Mouse (Mus musculus): ENCODE data around the gene Gm49027. TPM values are rescaled to one million over a fixed set of nuclear protein-coding genes. Genes with fewer than 3 reads are reported as not detected.

Gene Gm49027
- polyA plus RNA-seq, 1 experiment from 2014 or later: 0.27 TPM

- DNase-seq (ENCODE audit: low spot score) (no peak), ATAC-seq (ENCODE audit: insufficient read depth, low FRiP score, low TSS enrichment) (no peak)
- Histone ChIP-seq H3K27ac (ENCODE audit: low read depth, low read length) (no peak overlapping the region), H3K9ac (ENCODE audit: low read length) (no peak overlapping the region), H3K4me1 (ENCODE audit: control insufficient read depth, insufficient read depth, low read length) (peaks cover 2% of the 10 kb centered on the region; the same call in 1 of the 2 replicates), H3K4me3 (ENCODE audit: low read depth, low read length) (no peak overlapping the region), H3K27me3 (ENCODE audit: control insufficient read depth, insufficient read depth, low read length) (no peaks in the 10 kb centered on the region), H3K4me2 (ENCODE audit: low read depth) (no peak overlapping the region), H3K36me3 (ENCODE audit: control insufficient read depth, insufficient read depth, low read length) (peaks cover 5% of the 10 kb centered on the region), H3K9me3 (ENCODE audit: control insufficient read depth, low read length) (no peaks in the 10 kb centered on the region)
- WGBS: 77% methylated on average over 7 of the region's 7 CpGs
Observed at GRCm38 (mm10) chr5:123528641-123529040, 3.4 kb upstream of the Gm49027 start.

GRCm38 (mm10) chr5:123525916-123526495, 718 bp upstream of the Gm49027 start:
- Histone ChIP-seq H3K4me3 (ENCODE audit: low read depth, low read length) (no peak overlapping the region), H3K4me2 (ENCODE audit: low read depth) (no peak overlapping the region), H3K27me3 (ENCODE audit: control insufficient read depth, insufficient read depth, low read length) (no peaks in the 10 kb centered on the region), H3K27ac (ENCODE audit: low read depth, low read length) (no peak overlapping the region), H3K9ac (ENCODE audit: low read length) (no peak overlapping the region), H3K36me3 (ENCODE audit: control insufficient read depth, insufficient read depth, low read length) (peaks cover 2% of the 10 kb centered on the region), H3K9me3 (ENCODE audit: control insufficient read depth, low read length) (no peaks in the 10 kb centered on the region), H3K4me1 (ENCODE audit: control insufficient read depth, insufficient read depth, low read length) (peaks cover 5% of the 10 kb centered on the region; the same call in 1 of the 2 replicates)
- no peak for ATAC-seq (ENCODE audit: insufficient read depth, low FRiP score, low TSS enrichment)
- 90% methylated on average over 9 of the region's 9 CpGs for WGBS
- no peak for DNase-seq (ENCODE audit: low spot score)

- H3K36me3 ChIP-seq (ENCODE audit: control insufficient read depth, insufficient read depth, low read length): no peaks in the 10 kb centered on the region; the same call in 1 of the 2 replicates
- peak overlapping the region; percentile 95 for H3K4me3 ChIP-seq (ENCODE audit: low read depth, low read length)
- peak overlapping the region; percentile 29; the same call in 1 of the 2 replicates for H3K27ac ChIP-seq (ENCODE audit: low read depth, low read length)
- H3K27me3 ChIP-seq (ENCODE audit: control insufficient read depth, insufficient read depth, low read length): no peaks in the 10 kb centered on the region
- peak overlapping the region; percentile 48 for H3K9ac ChIP-seq (ENCODE audit: low read length)
- H3K4me2 ChIP-seq (ENCODE audit: low read depth): peak overlapping the region; percentile 72
- H3K9me3 ChIP-seq (ENCODE audit: control insufficient read depth, low read length): no peaks in the 10 kb centered on the region
- peak; percentile 92 for ATAC-seq (ENCODE audit: insufficient read depth, low FRiP score, low TSS enrichment)
- H3K4me1 ChIP-seq (ENCODE audit: control insufficient read depth, insufficient read depth, low read length): peaks cover 5% of the 10 kb centered on the region; the same call in 1 of the 2 replicates
- DNase-seq (ENCODE audit: low spot score): no peak
- whole genome bisulfite sequencing: under 1% methylated on average over 27 of the region's 27 CpGs
Observed at GRCm38 (mm10) chr5:123524393-123524750, 916 bp downstream of the Gm49027 start.

GRCm38 (mm10) chr5:123523692-123524392, 1.4 kb downstream of the Gm49027 start, which contains the start of gene Diablo:
Gene Diablo, minus strand, starts transcription at chr5:123524176.
- Histone ChIP-seq H3K27ac (ENCODE audit: low read depth, low read length) (peak within 1 kb of the TSS; percentile 56; the same call in 1 of the 2 replicates), H3K9me3 (ENCODE audit: control insufficient read depth, low read length) (no peaks in the 10 kb centered on the region), H3K9ac (ENCODE audit: low read length) (peak within 1 kb of the TSS; percentile 82), H3K4me3 (ENCODE audit: low read depth, low read length) (peak within 1 kb of the TSS; percentile 95), H3K4me2 (ENCODE audit: low read depth) (peak within 1 kb of the TSS; percentile 72), H3K4me1 (ENCODE audit: control insufficient read depth, insufficient read depth, low read length) (peaks cover 5% of the 10 kb centered on the region; the same call in 1 of the 2 replicates), H3K27me3 (ENCODE audit: control insufficient read depth, insufficient read depth, low read length) (no peaks in the 10 kb centered on the region), H3K36me3 (ENCODE audit: control insufficient read depth, insufficient read depth, low read length) (no peaks in the 10 kb centered on the region; the same call in 1 of the 2 replicates)
- under 1% methylated on average over 78 of the region's 82 CpGs for WGBS
- ATAC-seq (ENCODE audit: insufficient read depth, low FRiP score, low TSS enrichment) (peak; percentile 97), DNase-seq (ENCODE audit: low spot score) (peak; percentile 99)

GRCm38 (mm10) chr5:123522166-123522565, 3.1 kb downstream of the Gm49027 start:
- no peak for DNase-seq (ENCODE audit: low spot score)
- no peak overlapping the region for H3K4me3 ChIP-seq (ENCODE audit: low read depth, low read length)

GRCm38 (mm10) chr5:123521621-123522020, 3.7 kb downstream of the Gm49027 start:
- Histone ChIP-seq H3K9ac (ENCODE audit: low read length) (no peak overlapping the region; the same call in 1 of the 2 replicates), H3K27me3 (ENCODE audit: control insufficient read depth, insufficient read depth, low read length) (no peaks in the 10 kb centered on the region), H3K4me1 (ENCODE audit: control insufficient read depth, insufficient read depth, low read length) (peaks cover 5% of the 10 kb centered on the region; the same call in 1 of the 2 replicates), H3K4me2 (ENCODE audit: low read depth) (no peak overlapping the region), H3K4me3 (ENCODE audit: low read depth, low read length) (no peak overlapping the region), H3K9me3 (ENCODE audit: control insufficient read depth, low read length) (no peaks in the 10 kb centered on the region), H3K36me3 (ENCODE audit: control insufficient read depth, insufficient read depth, low read length) (no peaks in the 10 kb centered on the region; the same call in none of the 2 replicates), H3K27ac (ENCODE audit: low read depth, low read length) (no peak overlapping the region)
- DNase-seq (ENCODE audit: low spot score): no peak
- 89% methylated on average over 1 of the region's 1 CpGs for WGBS
- ATAC-seq (ENCODE audit: insufficient read depth, low FRiP score, low TSS enrichment): no peak

More at GRCm38 (mm10) chr5:123522166-123522565, 3.1 kb downstream of the Gm49027 start:
- no peak overlapping the region for H3K27ac ChIP-seq (ENCODE audit: low read depth, low read length)
- no peak overlapping the region for H3K4me2 ChIP-seq (ENCODE audit: low read depth)
- ATAC-seq (ENCODE audit: insufficient read depth, low FRiP score, low TSS enrichment): no peak
- H3K4me1 ChIP-seq (ENCODE audit: control insufficient read depth, insufficient read depth, low read length): peaks cover 5% of the 10 kb centered on the region; the same call in 1 of the 2 replicates
- H3K9ac ChIP-seq (ENCODE audit: low read length): no peak overlapping the region
- H3K27me3 ChIP-seq (ENCODE audit: control insufficient read depth, insufficient read depth, low read length): no peaks in the 10 kb centered on the region
- WGBS: 77% methylated on average over 1 of the region's 1 CpGs
- H3K36me3 ChIP-seq (ENCODE audit: control insufficient read depth, insufficient read depth, low read length): no peaks in the 10 kb centered on the region; the same call in 1 of the 2 replicates
- no peaks in the 10 kb centered on the region for H3K9me3 ChIP-seq (ENCODE audit: control insufficient read depth, low read length)

- ATAC-seq (ENCODE audit: insufficient read depth, low FRiP score, low TSS enrichment) (no peak), DNase-seq (ENCODE audit: low spot score) (no peak)
- Histone ChIP-seq H3K4me1 (ENCODE audit: control insufficient read depth, insufficient read depth, low read length) (peaks cover 5% of the 10 kb centered on the region; the same call in 1 of the 2 replicates), H3K4me3 (ENCODE audit: low read depth, low read length) (no peak overlapping the region), H3K9ac (ENCODE audit: low read length) (no peak overlapping the region), H3K27me3 (ENCODE audit: control insufficient read depth, insufficient read depth, low read length) (no peaks in the 10 kb centered on the region), H3K27ac (ENCODE audit: low read depth, low read length) (no peak overlapping the region), H3K36me3 (ENCODE audit: control insufficient read depth, insufficient read depth, low read length) (no peaks in the 10 kb centered on the region; the same call in none of the 2 replicates), H3K4me2 (ENCODE audit: low read depth) (no peak overlapping the region), H3K9me3 (ENCODE audit: control insufficient read depth, low read length) (no peaks in the 10 kb centered on the region)
- whole genome bisulfite sequencing: 89% methylated on average over 9 of the region's 9 CpGs
Observed at GRCm38 (mm10) chr5:123520666-123521065, 4.6 kb downstream of the Gm49027 start.

GRCm38 (mm10) chr5:123514871-123515270, 10.4 kb downstream of the Gm49027 start:
- DNase-seq (ENCODE audit: low spot score) (no peak), ATAC-seq (ENCODE audit: insufficient read depth, low FRiP score, low TSS enrichment) (no peak)
- H3K9ac ChIP-seq (ENCODE audit: low read length): no peak overlapping the region
- no peak overlapping the region for H3K4me3 ChIP-seq (ENCODE audit: low read depth, low read length)
- H3K4me2 ChIP-seq (ENCODE audit: low read depth): no peak overlapping the region
- H3K4me1 ChIP-seq (ENCODE audit: control insufficient read depth, insufficient read depth, low read length): no peaks in the 10 kb centered on the region
- H3K36me3 ChIP-seq (ENCODE audit: control insufficient read depth, insufficient read depth, low read length): peaks cover 10% of the 10 kb centered on the region
- H3K27ac ChIP-seq (ENCODE audit: low read depth, low read length): no peak overlapping the region
- WGBS: 88% methylated on average over 5 of the region's 5 CpGs
- H3K27me3 ChIP-seq (ENCODE audit: control insufficient read depth, insufficient read depth, low read length): no peaks in the 10 kb centered on the region
- no peaks in the 10 kb centered on the region for H3K9me3 ChIP-seq (ENCODE audit: control insufficient read depth, low read length)

Measured in neural tube, embryonic 11.5 days (tissue).